Mouse (Mus musculus) intestine, embryonic 16.5 days (tissue): ENCODE measurements around the gene Hoxa9. TPM values are rescaled to one million over a fixed set of nuclear protein-coding genes. Genes with fewer than 3 reads are reported as not detected.

ENCODE experiments used
- ATAC-seq: fragments of 200-750 bp; cut with Nextera tagmentation; 2 replicates; pipeline ENCODE4 v1.8.0; 2017; ENCODE audit warnings: moderate TSS enrichment, moderate library complexity
- H3K27ac ChIP-seq: fragments of 300-500 bp; sonication (generic); 2 replicates; pipeline ENCODE4 v1.5.1; 2014; ENCODE audit warnings: mild to moderate bottlenecking, low read length
- H3K27me3 ChIP-seq: fragments of 300-500 bp; sonication (generic); replicated peaks from 2 replicates; pipeline ENCODE4 v1.6.1; 2014; ENCODE audit warnings: low read length, control low read depth, mixed read lengths; ENCODE audit not compliant: control insufficient read depth, insufficient read depth
- H3K36me3 ChIP-seq: fragments of 300-500 bp; sonication (generic); 2 replicates; pipeline ENCODE4 v1.6.1; 2014; ENCODE audit warnings: low read length, control low read depth; ENCODE audit not compliant: control insufficient read depth, insufficient read depth
- H3K4me1 ChIP-seq: fragments of 300-500 bp; sonication (generic); 2 replicates; pipeline ENCODE4 v1.6.1; 2014; ENCODE audit warnings: low read length, control low read depth, mixed read lengths; ENCODE audit not compliant: control insufficient read depth, insufficient read depth
- H3K4me2 ChIP-seq: fragments of 300-500 bp; sonication (generic); 2 replicates; pipeline ENCODE4 v1.6.1; 2014; ENCODE audit warnings: low read depth, low read length, control low read depth
- H3K4me3 ChIP-seq: fragments of 300-500 bp; sonication (generic); 2 replicates; pipeline ENCODE4 v1.5.1; 2014; ENCODE audit warnings: mild to moderate bottlenecking, low read length
- H3K9ac ChIP-seq: fragments of 300-500 bp; sonication (generic); 2 replicates; pipeline ENCODE4 v1.6.1; 2014; ENCODE audit warnings: low read depth, low read length
- H3K9me3 ChIP-seq: fragments of 300-500 bp; sonication (generic); 2 replicates; pipeline ENCODE4 v1.6.1; 2016; ENCODE audit warnings: low read length, control low read depth; ENCODE audit not compliant: control insufficient read depth
- whole genome bisulfite sequencing: fragments of 180-500 bp; shearing (Covaris S2); extraction: QIAGEN DNeasy Blood & Tissue Kit; methylation state at CpG from one replicate; pipeline ENCODE4 v1.1.7; 2014; 5-methylcytosine and 5-hydroxymethylcytosine counted together
- polyA plus RNA-seq: library from polyadenylated mRNA; unstranded; fragments of >200 nt; fragmentation: Nextera tagmentation; extraction: Ambion mirVana; gene quantifications from 2 replicates; pipeline ENCODE4 v1.2.1, GENCODE M21; 2015

Gene Hoxa9
- 3.0 and 3.2 TPM in 2 replicates for polyA plus RNA-seq

DNA sequence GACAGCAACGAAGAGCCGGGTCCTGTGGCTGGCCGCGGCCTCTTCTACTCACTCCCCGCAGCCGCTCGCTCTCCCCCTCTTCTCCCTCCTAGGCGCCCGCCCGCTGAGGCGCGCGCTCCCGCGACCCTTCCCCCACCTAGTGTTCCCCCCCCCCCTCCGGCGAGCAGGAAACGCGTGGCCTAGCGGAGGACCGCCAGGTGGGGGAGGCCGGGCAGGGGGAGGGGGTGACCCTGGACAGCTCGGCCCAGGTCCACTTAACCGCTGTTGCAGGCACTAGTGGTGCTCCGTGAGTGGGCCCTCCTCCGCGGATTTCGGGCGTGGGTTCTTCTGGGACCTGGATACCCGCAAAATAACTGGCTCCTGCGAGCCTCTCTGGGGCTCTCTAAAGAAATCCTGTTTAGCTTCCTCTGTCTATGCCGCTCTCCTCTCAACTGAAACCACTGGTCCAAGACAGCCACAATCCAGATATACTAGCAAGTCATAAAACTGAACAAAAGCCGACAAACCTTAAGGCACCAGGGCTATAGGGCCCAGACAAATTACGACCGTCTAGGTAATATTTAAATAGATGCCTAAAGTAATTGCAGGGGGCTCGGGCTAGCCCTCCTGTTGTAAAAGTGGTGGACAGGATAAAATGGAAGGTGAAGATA lies at the start of gene Hoxa9:
Gene Hoxa9 (minus strand): TSS at position 574 of the 650 bp plus-strand sequence.
- Histone ChIP-seq H3K27me3 (peaks cover 80% of the 10 kb centered on the region), H3K4me2 (peak within 1 kb of the TSS; percentile 38), H3K4me1 (no peaks in the 10 kb centered on the region), H3K9me3 (no peaks in the 10 kb centered on the region), H3K27ac (peak within 1 kb of the TSS; percentile 31; the same call in 1 of the 2 replicates), H3K9ac (peak within 1 kb of the TSS; percentile 56), H3K36me3 (no peaks in the 10 kb centered on the region), H3K4me3 (peak within 1 kb of the TSS; percentile 36)
- WGBS, result 3% methylated on average over 32 of the region's 36 CpGs
- ATAC-seq, result no peak

DNA sequence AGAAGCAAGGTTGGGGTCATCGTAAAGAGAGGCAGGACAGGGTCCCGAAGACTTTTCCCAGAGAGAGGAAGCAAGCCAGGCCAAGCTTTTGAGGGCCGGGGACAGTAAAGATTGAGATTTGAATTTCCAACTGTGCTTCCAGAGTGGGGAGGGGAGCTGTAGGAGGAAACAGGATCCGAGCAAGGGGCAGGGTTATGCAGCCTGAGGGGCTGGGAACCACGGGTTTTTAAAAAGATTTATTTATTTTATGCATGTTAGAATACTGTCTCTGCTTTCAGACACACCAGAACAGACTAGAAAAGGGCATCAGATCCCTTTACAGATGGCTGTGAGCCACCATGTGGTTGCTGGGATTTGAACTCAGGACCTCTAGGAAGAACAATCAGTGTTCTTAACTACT lies 46.0 kb upstream of the Hoxa9 start:
- peaks cover 50% of the 10 kb centered on the region for H3K27me3 ChIP-seq
- no peak overlapping the region for H3K4me2 ChIP-seq
- no peaks in the 10 kb centered on the region for H3K4me1 ChIP-seq
- no peaks in the 10 kb centered on the region for H3K36me3 ChIP-seq
- no peak overlapping the region for H3K27ac ChIP-seq
- ATAC-seq, result no peak
- 13% methylated on average over 5 of the region's 5 CpGs for WGBS
- no peaks in the 10 kb centered on the region for H3K9me3 ChIP-seq
- no peak overlapping the region for H3K9ac ChIP-seq
- H3K4me3 ChIP-seq, result no peak overlapping the region

DNA sequence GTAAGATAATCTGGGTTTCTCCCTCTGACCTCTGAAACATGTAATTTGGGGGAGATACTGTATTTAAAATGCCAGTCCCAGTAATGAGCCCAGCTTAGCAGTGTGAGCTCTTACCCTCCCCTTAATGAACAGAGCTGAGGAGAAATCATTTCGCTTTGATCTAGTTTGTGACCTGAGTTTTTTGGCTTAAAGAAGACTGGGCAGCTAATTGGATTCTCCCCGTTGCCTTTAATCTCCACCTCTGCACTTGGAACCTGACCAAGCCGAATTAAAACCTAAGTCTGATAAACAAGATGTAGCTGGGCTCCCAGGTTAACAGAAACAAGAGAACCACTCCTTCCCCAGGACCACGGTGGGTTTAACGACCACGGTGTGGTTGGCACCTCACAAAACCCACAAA lies 45.5 kb upstream of the Hoxa9 start:
- Histone ChIP-seq H3K36me3 (no peaks in the 10 kb centered on the region), H3K9ac (no peak overlapping the region), H3K27ac (no peak overlapping the region), H3K4me1 (no peaks in the 10 kb centered on the region), H3K27me3 (peaks cover 54% of the 10 kb centered on the region), H3K4me3 (no peak overlapping the region), H3K4me2 (no peak overlapping the region), H3K9me3 (no peaks in the 10 kb centered on the region)
- WGBS, result 6% methylated on average over 6 of the region's 6 CpGs
- ATAC-seq, result no peak

DNA sequence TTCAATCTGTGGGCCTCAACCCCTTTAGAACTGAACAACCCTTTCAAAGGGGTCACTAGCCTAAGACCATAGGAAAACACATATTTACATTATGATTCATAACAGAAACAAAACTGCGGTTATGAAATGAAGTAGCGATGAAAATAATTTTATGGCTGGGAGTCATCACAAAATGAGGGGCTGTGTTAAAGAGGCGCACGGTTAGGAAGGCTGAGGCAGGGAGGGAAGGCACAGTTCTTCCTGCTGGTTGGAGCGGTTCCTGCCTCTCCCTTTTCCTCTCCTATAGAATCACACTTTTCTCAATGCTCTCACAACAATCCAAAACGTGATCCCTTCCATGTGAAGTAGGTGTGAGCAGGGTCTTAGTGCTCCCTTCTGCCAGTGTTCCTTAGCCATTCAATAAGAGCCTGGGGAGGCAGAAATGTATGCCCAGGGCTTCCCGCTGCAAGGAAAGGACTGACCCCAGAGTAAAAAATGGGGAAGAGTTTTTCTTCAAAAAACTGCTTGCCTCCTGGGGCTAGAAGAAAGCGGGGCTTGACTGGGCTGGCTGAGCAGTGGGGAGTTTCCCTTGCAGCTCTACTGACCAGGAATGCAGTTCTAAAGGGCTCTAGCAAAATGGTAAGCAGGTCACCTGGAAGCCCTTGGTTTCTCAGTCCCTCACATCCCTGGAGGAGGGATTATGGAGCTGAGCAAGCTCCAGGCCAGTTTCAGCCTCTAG lies 44.8 kb upstream of the Hoxa9 start:
- peaks cover 61% of the 10 kb centered on the region for H3K27me3 ChIP-seq
- ATAC-seq, result no peak

DNA sequence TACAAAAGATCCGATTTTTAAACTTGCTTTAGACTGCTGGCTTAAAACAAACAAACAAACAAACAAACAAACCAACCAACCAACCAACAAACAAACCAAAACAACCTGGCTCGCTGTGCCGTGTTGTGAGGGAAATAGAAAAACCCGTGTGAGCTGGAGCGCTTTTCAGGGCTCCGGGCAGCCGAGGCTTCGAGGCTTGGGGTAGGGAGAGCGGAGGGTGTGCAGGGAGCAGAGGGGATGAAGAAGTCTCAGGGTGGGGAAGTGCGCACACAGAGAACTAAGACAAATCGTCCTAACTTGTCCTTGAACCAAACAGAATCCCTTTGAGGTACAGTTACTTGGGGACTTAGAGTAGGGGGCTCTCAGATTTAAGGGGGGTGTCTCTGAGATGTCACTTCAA lies 43.7 kb upstream of the Hoxa9 start:
- no peak for ATAC-seq
- no peak overlapping the region for H3K4me2 ChIP-seq
- no peaks in the 10 kb centered on the region for H3K4me1 ChIP-seq
- H3K4me3 ChIP-seq, result no peak overlapping the region
- WGBS, result 6% methylated on average over 11 of the region's 11 CpGs
- no peak overlapping the region for H3K9ac ChIP-seq
- no peak overlapping the region for H3K27ac ChIP-seq
- H3K36me3 ChIP-seq, result no peaks in the 10 kb centered on the region
- no peaks in the 10 kb centered on the region for H3K9me3 ChIP-seq
- peaks cover 70% of the 10 kb centered on the region for H3K27me3 ChIP-seq

More for the DNA sequence above, 44.8 kb upstream of the Hoxa9 start:
- no peak overlapping the region for H3K4me3 ChIP-seq
- no peaks in the 10 kb centered on the region for H3K9me3 ChIP-seq
- no peak overlapping the region for H3K9ac ChIP-seq
- H3K4me1 ChIP-seq, result no peaks in the 10 kb centered on the region
- no peak overlapping the region for H3K27ac ChIP-seq
- no peaks in the 10 kb centered on the region for H3K36me3 ChIP-seq
- WGBS, result 20% methylated on average over 8 of the region's 8 CpGs
- no peak overlapping the region for H3K4me2 ChIP-seq

DNA sequence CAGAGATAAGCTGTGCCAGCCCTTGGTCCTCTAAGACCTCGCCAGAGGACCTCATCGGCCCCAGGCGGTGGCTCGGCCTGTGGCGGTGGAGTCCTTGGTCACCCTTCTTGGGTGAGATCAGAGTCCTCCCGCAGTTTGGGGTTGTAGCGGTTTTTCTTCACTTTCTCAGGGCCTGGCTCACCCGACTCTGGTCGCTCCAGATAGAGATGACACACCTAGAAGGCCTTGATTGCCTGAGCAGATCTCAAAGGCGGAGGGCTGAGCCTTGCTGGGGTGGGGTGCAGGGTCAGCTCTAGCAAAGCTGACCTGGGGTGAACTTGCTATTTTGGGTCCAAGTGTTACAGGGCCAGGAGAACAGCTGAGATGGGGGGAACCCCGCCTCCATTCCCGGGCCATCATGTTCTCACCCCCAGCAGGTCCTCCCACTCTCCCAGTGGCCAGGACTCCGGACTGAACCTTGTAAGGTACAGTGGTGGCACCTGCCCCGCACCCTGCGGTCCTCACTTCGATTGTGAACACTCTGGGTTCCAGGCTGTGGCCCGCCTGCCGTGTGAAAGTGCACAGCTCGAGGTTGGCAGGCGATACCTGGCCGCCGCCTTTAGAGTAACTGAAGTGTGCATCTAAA lies 42.9 kb upstream of the Hoxa9 start:
- ATAC-seq, result peak; percentile 28
- H3K4me1 ChIP-seq, result no peaks in the 10 kb centered on the region
- 11% methylated on average over 22 of the region's 22 CpGs for WGBS

DNA sequence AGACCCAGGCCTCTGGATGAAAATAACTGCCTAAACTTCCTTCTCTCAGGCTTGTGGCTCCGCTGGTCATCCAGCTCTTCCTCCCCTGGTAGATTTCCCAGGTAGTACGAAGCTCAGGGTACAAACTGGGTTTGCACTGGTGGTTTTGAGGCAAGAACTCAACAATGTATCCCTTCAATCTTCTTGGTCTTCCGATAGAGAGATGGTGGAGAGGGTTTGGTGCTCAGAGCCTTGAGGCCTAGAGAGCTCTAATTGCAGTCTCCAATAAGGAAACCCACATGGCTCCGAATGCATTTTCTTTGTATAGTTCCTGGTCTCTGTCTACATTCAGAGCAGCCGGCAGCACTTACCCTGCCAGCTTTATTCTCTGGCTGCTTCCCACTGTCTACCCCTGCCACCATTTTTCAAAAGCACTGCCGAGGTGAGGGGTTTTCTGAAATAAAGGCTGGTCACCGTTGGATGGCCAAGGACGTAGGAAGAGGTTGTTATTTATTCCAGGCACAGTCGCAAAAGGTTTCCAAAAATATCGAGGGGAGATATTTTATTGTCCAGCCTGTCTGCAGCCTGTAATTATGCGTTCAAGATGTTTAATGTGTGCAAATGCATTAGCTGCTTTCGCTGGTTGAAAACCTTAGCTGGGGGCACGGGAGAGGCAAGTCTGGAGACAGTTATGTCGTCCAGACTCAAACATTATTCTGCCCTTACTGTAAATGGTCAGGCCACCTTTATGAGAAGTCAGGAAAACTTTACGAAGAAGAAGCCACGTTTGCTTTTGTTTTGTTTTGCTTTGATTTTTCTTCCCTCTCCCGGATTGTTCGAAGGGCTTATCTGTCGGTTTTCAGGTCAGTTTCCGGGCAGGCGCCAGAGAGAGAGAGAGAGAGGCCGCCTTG lies 42.1 kb upstream of the Hoxa9 start:
- H3K27me3 ChIP-seq, result peaks cover 84% of the 10 kb centered on the region
- H3K4me2 ChIP-seq, result no peak overlapping the region
- H3K4me3 ChIP-seq, result no peak overlapping the region
- no peak overlapping the region for H3K9ac ChIP-seq
- H3K4me1 ChIP-seq, result no peaks in the 10 kb centered on the region
- WGBS, result 23% methylated on average over 22 of the region's 22 CpGs
- H3K9me3 ChIP-seq, result no peaks in the 10 kb centered on the region
- ATAC-seq, result no peak
- no peaks in the 10 kb centered on the region for H3K36me3 ChIP-seq
- H3K27ac ChIP-seq, result no peak overlapping the region

More for the DNA sequence above, 42.9 kb upstream of the Hoxa9 start:
- Histone ChIP-seq H3K9ac (no peak overlapping the region), H3K27me3 (peaks cover 77% of the 10 kb centered on the region), H3K4me2 (no peak overlapping the region), H3K4me3 (no peak overlapping the region), H3K36me3 (no peaks in the 10 kb centered on the region), H3K27ac (no peak overlapping the region), H3K9me3 (no peaks in the 10 kb centered on the region)

DNA sequence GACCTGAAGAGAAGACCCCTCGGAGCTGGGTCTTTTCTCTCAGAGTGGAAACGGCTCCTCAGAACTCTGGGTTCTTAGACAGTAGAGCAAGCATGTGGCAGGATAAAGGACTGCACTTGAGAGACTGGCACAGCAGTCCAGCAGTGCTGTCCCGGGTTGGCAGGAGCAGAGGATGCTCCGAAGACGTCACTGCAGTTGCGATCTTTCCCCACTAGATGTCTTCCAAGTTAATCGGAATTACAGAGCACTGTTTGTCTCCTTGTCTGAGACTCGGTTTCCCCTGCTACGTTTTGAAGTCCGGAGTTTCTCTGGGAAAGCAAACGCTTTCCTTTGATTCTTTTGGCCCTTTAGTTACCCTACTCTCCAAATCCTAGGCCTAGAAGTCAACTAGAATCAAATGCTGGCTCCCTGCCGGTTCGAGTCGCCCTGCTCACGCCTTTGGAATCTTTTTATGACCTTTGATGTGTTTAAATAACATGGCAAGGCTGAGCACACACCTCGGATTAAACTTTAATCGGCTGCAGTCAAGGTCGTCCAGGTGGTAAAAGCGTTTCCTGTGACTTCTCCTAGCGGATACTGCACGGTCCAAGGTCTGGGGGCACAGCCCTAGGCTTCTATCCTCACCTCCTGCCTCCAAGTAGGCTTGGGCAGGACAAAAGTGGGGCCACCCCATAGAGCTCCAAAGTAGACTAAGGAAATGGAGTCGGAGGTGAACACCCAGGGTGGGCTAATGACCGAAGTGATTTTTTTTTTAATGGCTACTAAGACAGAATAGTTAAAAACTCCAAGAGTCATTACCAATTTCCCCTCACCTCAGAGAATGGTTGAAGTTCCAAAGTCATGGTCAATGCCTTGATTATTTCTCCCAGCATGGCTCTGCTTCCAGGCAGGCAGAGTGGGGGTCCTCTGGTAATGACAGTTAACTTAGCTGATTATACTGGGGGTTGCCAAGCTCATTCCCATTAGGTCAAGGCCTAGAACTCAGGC lies 39.9 kb upstream of the Hoxa9 start:
- Histone ChIP-seq H3K27ac (no peak overlapping the region), H3K27me3 (peaks cover 80% of the 10 kb centered on the region), H3K4me3 (no peak overlapping the region), H3K4me2 (no peak overlapping the region), H3K36me3 (no peaks in the 10 kb centered on the region), H3K9ac (no peak overlapping the region), H3K4me1 (no peaks in the 10 kb centered on the region), H3K9me3 (no peaks in the 10 kb centered on the region)
- WGBS, result 8% methylated on average over 23 of the region's 23 CpGs
- ATAC-seq, result peak; percentile 73
